Mouse (Mus musculus) small intestine, adult 2 months (tissue): ENCODE results near the gene Pcp4.

ENCODE experiments used
- CTCF ChIP-seq: fragments of 200-500 bp; IDR thresholded peaks from 2 replicates; pipeline ENCODE4 v1.5.1; 2012; ENCODE audit warnings: low read depth, mild to moderate bottlenecking, control low read depth, inconsistent platforms, low read length, moderate library complexity, mixed read lengths; ENCODE audit not compliant: insufficient replicate concordance, insufficient read length; ENCODE audit errors: extremely low read depth
- POLR2A ChIP-seq: fragments of 200-500 bp; IDR thresholded peaks from 2 replicates; pipeline ENCODE4 v1.6.1; 2012; ENCODE audit warnings: low read depth, mild to moderate bottlenecking, control low read depth, inconsistent platforms, low read length, moderate library complexity

DNA sequence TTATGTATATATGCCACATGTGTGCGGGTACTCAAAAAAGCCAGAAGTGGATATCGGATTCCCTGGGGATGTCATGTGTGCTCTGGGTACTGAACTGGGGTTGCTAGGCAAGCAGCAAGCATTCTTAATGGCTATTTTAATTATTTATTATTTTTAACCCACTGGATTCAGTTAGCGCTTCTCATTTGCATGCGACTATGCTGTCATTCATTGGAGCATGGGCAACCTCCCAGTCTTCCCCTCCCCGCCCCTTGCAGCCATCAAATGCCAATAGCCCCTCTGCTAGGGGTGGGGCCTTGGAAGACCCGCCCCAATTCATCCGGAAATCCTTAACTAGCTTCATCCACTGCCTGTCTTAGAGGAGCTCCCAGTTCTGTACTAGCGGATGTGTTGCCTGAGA is 26.5 kb upstream of the Pcp4 start:
- TF ChIP-seq CTCF (no peak), POLR2A (no peak)
